Mouse (Mus musculus): ENCODE measurements at regions not wholly inside any gene's neighbourhood (a gene's known extent, or its start where the extent isn't known, plus 50 kb on each side); places are given as distances from the start of the nearest gene placed in this dataset.
"Not testable (repeated sequence)": the region's sequence is repeated elsewhere in the genome, so short reads cannot be mapped to it uniquely, and the experiment has no call there.

DNA sequence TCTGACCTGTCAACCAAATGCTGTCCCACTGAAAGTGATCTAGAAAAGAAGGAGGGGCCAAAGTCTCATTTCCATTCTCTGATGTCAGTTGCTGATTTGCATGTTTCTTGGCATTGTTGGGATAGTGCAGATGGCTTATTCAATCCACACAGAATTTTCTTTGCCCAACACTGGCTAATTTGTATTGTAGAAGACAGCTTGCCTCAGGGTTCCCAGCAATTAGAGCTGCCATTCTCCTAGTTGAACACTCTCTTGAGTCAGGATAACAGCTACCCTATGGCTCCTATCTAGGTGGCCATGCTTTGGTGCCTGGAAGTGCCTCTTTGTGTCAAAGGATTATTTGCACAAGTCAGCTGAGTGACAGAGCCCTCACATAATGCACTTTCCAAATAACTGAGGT is 569.0 kb downstream of the Lrriq3 start:
- peak; percentile 5 to 22 for DNase-seq (ENCODE audit: low spot score in 2 of 2)

DNA sequence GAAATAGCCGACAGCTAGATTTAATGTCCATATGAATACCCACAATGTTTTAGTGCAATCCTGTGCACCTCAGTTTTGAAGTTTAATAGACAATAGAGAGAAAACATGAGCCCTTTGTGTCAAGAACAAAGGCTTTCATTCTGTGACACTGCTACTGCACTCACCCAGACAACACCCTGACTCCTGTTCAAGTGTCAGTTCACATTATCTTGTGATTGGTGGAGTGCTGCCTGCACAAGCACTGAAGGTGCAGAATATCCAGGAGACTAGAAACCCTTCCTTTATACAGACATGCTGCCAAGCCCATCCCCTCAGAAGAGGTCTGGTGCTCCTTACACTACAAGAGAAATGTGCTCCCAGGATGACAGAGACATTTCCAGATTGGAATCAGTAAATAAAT is 579.3 kb downstream of the Lrriq3 start:
- no peak for DNase-seq (ENCODE audit: low spot score in 2 of 2)

DNA sequence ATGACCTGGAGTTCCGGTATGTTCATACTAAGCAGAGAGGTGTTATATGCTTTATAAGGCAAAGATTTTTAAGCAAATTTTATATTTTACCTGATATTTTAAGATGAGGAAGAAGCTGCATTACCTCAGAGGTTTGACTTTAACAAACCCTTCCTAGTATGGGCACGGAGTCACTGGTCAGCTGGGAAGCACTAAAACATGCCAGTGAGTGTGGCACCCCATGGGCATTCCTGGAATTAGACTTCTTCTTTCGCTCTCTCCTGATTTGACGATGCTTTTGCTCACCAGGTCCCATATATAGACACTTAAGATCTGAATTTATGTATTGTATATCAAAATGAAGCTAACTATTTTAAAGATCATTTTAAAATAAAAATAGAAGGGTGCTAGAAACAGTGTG is 587.0 kb downstream of the Lrriq3 start:
- no peak for DNase-seq (ENCODE audit: low spot score in 2 of 2)

DNA sequence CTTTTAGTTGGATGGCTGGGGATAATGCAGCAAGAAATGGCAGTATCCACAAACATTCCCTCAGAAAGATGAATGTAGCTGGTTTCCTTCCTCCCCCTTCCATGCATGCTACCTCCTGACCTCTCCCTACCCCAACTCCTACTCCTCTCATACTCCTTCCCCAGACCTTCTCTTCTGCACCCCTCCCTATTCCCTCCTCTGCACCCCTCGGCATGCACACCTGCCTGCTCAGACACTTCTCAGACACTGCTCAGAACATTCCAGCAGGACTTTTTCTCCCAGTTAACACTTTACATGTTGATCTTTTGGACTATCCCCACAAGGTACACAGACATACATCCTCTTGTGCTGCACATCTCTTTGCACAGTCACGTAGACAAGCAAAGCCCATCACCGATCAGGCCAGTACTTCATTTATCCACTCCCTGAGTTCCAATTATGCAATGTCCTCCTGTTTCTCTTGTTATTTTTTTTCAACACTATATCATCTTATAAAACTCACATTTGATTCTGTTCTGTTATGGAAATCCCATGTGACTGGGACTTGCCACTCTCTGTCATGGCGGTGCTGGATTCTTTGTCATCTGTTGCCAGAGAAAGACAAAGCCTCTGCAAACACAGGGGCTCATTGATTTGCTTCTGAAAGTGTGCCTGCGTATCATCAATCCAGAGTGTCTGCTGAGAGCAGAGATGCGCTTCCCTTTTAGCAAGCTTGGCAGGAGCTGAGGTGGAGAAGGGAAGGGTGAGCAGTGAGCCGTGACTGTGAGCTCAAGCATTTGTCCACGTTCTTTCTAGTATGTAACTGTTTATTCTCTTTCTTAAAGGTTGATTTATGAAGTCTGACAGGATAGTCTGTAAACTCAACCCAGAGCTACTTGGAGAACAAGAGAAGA is 589.9 kb downstream of the Lrriq3 start:
- no peak for DNase-seq (ENCODE audit: low spot score in 2 of 2)

DNA sequence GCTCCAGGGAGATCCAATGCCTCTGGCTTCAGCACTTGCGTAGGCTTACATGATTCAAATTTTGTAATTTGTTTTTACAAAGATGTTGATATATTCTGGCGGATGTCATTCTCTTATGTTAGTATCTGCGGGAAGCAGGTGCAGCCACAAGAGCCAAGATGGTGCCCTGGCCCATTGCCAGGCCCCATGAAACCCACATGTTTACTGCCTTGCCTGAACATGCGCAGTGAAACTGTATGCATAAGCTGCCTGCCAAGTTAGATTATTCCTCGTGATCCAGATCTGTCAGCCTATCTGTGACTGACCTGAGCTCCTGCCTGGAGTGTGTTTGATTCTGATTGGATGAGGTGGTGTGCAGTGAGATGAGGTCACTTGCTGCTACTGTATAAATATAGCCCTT is 595.1 kb downstream of the Lrriq3 start:
- DNase-seq (ENCODE audit: low spot score in 2 of 2): peak; percentile 50 to 54

DNA sequence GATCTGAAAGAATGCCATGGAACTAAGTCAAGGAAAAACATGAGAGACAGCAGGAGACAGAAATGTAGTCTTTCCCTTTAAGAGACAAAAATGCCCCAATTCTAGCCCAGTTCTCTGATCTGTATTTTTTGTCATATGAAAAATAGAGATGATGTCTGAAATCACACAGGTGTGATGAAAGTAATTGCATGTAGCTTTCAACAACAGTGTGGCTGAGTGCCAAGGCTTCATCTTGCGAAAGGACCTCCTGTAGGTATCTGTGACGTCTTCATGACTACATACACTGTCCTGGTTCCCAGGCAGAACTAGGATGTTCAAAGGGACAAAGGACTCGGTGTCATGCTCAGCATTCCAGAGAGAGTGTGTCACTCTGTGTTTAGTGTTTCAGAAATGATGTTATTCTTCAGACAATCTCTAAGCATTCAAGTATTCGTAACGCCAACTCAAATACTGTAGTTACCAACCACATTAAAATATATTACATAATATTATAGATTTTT is 629.8 kb downstream of the Lrriq3 start:
- no peak for DNase-seq (ENCODE audit: low spot score in 2 of 2)

DNA sequence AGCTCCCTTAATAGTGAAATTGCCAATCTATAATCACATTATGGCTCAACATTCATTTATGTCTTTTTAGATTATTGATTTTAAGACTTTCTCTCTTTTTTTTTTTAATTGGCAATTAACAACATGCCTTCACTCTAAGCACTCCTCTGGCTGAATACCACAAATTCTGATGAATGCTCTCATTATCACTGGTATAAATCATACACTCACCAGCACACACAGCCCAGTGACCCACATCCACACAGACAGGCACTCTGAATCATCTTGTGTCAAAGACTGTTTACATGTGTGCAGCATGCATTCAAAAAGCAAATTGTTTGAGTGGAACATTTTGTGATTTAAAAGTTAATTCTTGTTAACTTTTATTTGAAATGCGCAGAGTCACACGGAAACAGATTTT is 649.2 kb downstream of the Lrriq3 start:
- DNase-seq (ENCODE audit: low spot score in 2 of 2): no peak

DNA sequence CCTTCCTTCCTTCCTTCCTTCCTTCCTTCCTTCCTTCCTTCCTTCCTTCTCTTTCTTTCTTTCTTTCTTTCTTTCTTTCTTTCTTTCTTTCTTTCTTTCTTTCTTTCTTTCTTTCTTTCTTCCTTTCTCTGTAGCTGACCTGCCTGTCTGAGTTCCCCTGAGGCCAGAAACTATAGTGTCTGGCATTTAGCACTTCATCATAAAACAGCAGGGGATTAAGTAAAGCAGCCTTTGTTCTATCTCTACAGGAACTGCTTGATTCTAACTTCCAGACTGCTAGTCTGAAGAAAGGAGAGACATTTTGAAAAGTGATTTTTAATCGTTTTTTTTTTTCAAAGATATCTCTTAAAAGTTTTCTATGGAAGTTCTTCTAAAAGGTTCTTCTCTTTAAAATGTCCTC is 653.4 kb downstream of the Lrriq3 start:
- not testable (repeated sequence) for DNase-seq (ENCODE audit: low spot score in 2 of 2)

DNA sequence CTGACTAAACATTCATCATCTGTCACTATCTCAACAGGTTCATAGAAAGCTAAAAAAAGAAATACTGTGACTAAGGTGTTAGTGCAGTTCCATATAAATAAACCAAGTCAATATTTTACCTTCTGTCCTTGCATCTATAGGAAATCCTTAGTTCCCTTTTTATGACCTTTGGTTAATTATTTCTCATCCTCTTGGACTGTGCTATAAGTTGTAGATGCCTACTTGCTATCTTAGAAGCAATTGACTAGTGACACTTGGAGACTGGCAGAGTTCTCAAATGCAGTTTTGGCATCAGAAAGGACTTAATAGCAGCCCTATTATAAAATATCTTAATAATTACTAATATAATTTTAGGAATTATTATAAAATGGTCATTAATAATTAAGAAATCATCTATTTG is 654.3 kb downstream of the Lrriq3 start:
- DNase-seq (ENCODE audit: low spot score in 2 of 2): no peak

DNA sequence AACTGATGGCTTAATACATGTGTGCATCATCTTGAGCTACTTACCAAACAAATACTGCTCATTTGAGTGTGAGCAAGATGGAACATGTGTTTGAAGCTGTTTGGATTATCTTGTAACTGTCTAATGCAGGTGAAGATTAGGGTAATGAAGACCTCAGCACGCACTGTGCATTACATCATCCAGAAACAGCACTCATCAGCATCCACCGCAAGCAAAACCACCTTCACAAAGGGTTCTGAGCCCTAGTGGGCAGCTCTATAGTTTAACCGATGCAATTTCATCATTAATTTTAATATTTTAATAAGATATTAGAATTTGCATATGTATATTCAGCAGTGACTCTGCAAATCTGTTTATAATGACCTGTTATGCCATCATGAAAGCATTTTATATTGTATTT is 664.1 kb downstream of the Lrriq3 start:
- DNase-seq (ENCODE audit: low spot score in 2 of 2): no peak

DNA sequence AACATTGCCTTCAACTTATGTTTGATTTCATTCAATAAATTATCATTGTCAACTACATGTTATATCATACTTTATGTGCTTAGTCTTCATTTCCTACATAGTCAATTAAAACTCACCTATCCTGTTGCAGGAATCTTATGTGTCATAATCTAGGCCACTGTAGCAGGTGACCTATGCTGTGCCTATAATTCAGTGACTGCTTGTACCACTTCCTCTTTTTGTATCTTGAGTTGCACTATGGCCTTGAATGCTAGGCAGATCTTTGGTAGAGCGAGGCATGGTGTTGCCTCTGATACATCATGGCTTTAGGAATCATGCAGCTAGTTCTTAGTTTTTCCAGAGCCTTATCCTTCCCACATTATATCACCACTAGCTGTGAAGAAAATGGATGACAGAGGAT is 682.8 kb downstream of the Lrriq3 start:
- DNase-seq (ENCODE audit: low spot score in 2 of 2): no peak

DNA sequence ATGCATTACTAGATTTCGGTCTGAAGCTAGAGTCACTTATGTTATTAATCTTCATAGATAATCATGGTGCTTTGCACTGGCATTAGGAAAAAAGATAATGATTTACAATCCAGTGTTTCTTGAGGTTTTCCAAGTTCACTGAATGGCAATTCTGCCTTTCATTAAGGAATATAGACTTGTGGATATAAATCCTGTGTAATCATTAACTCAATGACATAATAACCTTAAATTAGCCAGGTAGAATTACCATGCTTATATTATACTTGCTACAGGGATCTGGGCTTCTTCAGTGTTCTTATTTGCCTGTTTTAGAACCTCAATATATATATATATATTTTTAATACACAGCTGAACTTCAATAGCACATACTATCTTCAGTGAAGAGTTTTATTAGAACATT is 683.8 kb downstream of the Lrriq3 start:
- DNase-seq (ENCODE audit: low spot score in 2 of 2): no peak

DNA sequence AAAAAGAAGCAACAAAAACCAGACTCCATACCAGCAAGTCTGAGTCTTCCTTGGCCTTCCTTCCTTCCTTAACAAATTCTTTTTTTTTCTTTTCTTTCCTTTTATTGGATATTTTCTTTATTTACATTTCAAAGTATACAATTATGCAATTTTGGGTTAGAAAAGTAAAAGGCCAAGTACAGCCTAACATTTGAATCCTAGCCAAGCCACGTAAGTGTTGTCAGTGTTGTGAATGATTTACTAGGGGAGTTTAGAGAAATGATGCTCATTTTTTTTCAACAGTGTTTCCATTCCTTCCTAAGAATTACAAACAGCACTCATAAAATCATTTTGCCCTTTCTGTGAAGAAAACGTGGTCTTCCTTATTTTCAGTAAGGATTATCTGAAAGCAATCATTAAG is 722.5 kb downstream of the Lrriq3 start:
- no peak for DNase-seq (ENCODE audit: low spot score in 2 of 2)

DNA sequence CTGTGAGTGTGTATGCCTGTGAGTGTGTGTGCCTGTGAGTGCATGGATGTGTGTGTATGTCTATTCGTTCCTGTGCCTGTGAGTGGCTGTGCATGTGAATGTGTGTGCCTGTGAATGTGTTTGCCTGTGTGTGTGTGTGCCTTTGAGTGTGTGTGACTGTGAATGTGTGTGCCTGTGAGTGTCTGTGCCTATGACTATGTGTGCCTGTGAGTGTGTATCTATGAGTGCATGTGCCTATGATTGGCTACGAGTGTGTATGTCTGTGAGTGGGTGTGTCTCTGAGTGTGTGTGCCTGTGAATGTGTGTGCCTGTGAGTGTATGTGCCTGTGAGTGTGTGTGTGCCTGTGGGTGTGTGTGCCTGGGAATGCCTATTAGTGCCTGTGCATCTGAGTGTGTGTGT is 731.6 kb downstream of the Lrriq3 start:
- DNase-seq (ENCODE audit: low spot score in 2 of 2): no peak

DNA sequence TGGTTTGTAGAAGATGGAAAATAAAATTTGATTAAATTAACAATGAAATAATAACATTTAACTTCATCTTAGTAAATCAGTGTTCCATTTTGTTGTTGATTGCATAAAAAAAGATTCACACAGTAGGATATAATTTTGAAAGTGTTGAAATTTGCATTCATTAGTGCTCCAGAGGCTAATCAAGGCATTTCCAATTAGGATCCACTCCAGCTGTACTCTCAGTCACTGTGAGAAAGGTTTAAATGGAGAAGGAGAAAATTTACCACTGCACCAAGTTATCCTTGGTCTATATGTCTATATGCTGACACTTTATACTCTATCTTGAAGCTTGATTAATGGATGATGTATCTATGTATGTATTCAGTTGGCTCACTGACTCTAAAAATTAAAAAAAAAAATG is 695.3 kb upstream of the Negr1 start:
- no peak for DNase-seq (ENCODE audit: low spot score in 2 of 2)

DNA sequence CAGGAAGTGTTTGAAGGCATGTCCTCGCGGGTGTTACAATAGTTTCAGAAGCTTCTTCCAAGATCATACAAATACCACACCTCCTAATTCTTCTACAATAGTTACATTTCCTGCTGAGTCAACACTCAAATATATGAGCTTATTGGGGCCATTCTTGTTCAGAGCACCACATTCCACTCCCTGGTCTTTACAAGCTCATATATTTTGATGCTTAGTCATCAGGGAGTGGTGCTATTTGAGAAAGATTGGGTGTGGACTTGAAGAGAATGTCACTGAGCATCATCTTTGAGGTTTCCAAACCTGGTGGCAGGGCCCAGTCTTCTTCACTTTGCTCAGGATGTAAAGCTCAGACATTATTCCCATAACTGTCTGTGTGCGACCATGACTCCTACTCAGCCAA is 685.9 kb upstream of the Negr1 start:
- no peak for DNase-seq (ENCODE audit: low spot score in 2 of 2)

DNA sequence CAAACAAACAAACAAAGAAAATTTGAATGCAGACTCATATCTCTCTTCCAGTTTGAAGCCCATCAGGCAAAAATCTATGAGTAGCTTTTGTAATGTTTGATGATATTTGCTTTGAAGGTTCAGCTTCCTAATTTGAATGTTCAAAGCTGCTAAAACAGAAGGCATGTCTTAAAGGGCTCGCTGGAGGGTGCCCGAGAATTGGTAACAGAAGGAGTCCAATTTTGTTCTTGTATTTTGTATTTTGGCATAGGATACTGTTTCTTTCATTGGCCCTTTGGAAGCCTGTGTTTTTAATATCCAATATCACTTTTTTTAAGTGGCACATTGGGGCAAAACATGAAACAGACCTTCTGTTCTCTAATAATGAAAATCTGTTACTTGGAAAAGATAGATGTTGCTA is 683.2 kb upstream of the Negr1 start:
- DNase-seq (ENCODE audit: low spot score in 2 of 2): no peak

DNA sequence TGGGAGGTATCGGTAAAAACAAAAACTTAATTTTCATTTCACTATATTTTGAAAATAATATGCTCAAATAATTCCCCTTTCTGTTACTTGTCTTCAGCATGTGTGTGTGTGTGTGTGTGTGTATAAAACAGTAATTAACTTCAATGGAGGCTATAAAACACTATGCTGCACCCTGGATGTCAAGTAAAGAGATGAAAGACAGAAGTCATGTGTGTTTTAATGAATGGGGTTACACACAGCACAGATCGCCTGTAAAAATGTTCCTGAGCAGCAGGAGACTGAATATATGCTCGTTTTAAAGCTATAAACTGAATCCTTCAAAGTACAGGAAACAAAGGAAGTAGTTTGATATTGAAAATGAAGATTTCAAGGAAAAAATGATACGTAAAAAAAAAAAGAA is 680.9 kb upstream of the Negr1 start:
- no peak for DNase-seq (ENCODE audit: low spot score in 2 of 2)

DNA sequence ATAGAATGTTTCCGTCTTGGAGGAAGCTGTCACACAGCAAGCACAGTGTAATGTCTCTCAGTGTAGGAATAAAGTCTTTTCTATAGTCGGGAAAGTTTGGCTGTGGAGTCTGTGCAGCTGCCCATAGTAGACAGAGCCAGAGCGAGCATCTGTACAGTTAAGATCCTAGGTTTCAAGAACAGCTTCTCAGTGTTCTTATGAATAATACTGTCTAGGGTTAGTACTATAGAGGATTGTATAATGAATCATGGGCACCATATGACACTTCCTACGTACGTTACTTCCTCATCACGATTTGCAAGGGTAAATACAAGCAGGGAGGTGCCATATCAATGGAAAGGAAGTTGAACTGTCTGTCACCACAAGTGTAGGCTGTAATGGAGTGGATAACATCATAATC is 645.6 kb upstream of the Negr1 start:
- no peak for DNase-seq (ENCODE audit: low spot score in 2 of 2)

DNA sequence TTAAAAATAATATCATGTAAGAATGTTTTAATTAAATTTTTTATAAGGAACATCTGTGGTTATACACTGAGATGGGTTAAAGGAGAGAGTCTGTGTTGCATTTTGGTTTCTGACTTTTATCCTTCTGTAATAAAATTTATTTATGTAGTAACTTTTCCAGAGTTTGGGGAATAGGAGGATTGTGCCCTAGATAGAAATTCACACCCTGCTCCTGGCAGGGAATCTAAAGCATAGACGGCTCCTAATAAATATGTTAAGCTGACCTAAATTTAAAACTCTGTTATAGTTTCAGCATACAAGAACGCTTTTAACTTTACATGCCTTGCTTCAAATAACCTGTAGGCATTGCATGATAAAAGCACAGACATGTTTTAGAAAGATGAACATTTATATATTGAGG is 618.7 kb upstream of the Negr1 start:
- DNase-seq (ENCODE audit: low spot score in 2 of 2): no peak

DNA sequence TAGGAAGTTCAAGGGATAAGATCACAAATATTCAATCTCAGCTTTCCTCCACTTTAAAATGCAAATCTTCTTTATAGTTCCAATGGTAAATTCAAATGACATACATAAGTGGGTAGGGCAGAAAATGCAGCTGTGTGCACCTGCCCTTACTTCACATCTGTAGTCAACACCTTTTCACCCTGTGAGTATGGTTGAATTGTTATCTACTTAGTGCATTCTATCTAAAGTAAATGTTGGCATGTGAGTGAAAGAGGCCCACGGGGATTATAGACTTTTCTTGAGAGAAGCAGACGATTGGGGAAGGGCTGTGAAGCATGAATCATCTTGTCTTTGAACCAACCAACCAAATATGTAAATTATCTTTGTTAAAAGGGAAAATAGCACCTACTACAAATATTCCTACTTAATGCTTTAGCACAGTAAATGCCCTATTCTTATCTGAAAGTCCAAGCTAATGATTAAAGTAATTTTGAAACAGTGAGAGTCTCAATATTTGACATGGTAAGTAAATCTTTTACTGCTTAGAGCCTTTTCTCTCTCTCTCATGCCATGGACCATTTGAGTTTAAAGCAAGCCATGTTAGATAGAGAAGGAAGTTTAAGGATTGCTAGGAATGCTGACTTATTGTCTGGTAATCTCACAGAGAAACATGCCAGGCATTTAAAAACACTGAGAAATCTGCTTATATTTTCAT is 617.4 kb upstream of the Negr1 start:
- DNase-seq (ENCODE audit: low spot score in 2 of 2): no peak

DNA sequence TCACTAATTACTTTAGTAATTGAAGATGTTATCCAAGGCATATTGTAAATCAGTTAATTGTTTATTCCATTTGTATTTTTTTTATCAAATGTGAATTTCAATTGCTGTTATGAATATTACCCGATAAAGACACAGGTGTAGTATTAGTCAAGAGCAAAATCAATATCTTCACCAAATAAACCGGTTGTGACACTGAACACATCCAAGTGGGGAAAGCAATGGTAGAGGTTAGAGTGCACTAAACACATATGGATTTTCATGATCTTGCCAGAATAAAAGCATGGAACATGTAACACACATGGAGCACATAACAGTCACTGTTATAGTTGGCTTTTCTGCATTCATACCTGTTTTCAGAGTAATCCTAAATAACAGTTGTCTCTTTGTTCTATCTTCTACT is 616.4 kb upstream of the Negr1 start:
- no peak for DNase-seq (ENCODE audit: low spot score in 2 of 2)

DNA sequence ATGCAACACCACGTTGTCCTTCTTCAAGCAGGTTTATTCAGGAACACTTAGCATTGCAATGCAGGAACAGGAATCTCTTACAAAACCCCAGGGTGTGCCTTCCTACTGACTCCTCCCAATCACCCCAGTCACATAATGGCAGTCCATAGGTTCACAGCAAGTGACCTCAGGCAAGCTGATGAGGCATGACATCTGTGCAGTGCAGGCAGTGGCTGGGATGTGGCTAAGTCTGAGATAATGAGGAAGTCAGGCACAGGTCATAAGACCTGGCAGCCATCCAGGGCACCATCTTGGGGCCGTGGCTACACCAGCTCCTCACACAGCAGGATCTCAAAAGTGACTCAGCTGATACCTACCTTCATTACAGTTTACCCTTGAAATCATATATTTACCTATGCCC is 599.1 kb upstream of the Negr1 start:
- DNase-seq (ENCODE audit: low spot score in 2 of 2): not testable (repeated sequence)
